Mouse (Mus musculus) liver, embryonic 13.5 days (tissue): ENCODE measurements at regions not wholly inside any gene's neighbourhood (a gene's known extent, or its start where the extent isn't known, plus 50 kb on each side); places are given as distances from the start of the nearest gene placed in this dataset.
A peak's percentile ranks its signal among the peaks of the same experiment; 100 is the strongest.

Experiments
- ATAC-seq: fragments of 200-750 bp; cut with Nextera tagmentation; 2 replicates; pipeline ENCODE4 v1.8.0; 2017; ENCODE audit warnings: low read depth, mild to moderate bottlenecking, moderate number of reproducible peaks, moderate library complexity
- DNase-seq: peaks from one replicate; pipeline ENCODE4 v3.0.0; 2022
- H3K27ac ChIP-seq: fragments of 300-500 bp; sonication (generic); 2 replicates; pipeline ENCODE4 v1.5.1; 2015; ENCODE audit warnings: moderate library complexity, mild to moderate bottlenecking, inconsistent platforms
- H3K27me3 ChIP-seq: fragments of 300-500 bp; sonication (generic); 2 replicates; pipeline ENCODE4 v1.6.1; 2015; ENCODE audit warnings: mild to moderate bottlenecking, inconsistent platforms
- H3K36me3 ChIP-seq: fragments of 300-500 bp; sonication (generic); 2 replicates; pipeline ENCODE4 v1.6.1; 2015; ENCODE audit warnings: mild to moderate bottlenecking, inconsistent platforms
- H3K4me1 ChIP-seq: fragments of 300-500 bp; sonication (generic); replicated peaks from 2 replicates; pipeline ENCODE4 v1.6.1; 2015; ENCODE audit warnings: inconsistent platforms
- H3K4me2 ChIP-seq: fragments of 300-500 bp; sonication (generic); 2 replicates; pipeline ENCODE4 v1.6.1; 2015; ENCODE audit warnings: inconsistent platforms, mild to moderate bottlenecking, moderate library complexity
- H3K4me3 ChIP-seq: fragments of 300-500 bp; sonication (generic); replicated peaks from 2 replicates; pipeline ENCODE4 v1.5.1; 2015; ENCODE audit warnings: mild to moderate bottlenecking, inconsistent platforms
- H3K9ac ChIP-seq: fragments of 300-500 bp; sonication (generic); 2 replicates; pipeline ENCODE4 v1.6.1; 2015; ENCODE audit warnings: mild to moderate bottlenecking, inconsistent platforms
- H3K9me3 ChIP-seq: fragments of 300-500 bp; sonication (generic); replicated peaks from 2 replicates; pipeline ENCODE4 v1.6.1; 2016; ENCODE audit warnings: inconsistent platforms
- WGBS: fragments of 180-500 bp; shearing (Covaris S2); methylation state at CpG from one replicate; pipeline ENCODE4 v1.1.7; 2015; ENCODE audit not compliant: insufficient replicate concordance; 5-methylcytosine and 5-hydroxymethylcytosine counted together

DNA sequence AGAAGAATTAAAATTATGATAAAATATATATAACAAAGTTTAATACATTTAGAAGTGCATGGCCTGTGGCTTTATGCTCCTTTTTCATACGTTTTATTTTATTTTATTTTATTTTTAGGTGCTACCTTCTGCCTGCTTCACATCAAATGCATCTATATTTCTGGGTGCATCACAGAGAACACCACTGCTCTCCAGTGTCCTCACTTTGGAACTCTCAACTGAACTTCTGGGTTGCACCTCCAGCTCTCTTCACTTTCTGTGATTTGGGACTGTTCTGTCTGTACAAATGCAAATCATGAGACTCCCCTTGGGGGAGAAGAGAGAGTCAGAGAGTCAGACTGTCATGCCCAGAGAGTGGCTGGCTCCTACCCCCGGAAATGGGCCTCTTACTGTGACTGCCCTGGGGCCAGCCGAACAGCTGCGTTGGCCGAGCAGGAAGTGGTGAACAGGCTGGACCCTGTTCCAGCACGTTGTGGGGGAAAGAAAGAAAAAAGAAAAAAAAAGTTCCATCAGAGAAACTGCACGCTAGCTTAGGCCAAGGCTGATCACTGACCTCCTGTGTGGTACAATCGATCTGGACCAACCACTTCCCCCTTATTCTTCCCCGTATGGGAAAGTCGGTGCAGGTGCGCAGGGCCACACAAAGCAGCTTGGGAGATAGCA, 111.9 kb upstream of the Id2 start:
- Histone ChIP-seq H3K4me1 (peaks cover 11% of the 10 kb centered on the region), H3K4me2 (no peak overlapping the region), H3K9me3 (no peaks in the 10 kb centered on the region), H3K27ac (no peak overlapping the region), H3K9ac (no peak overlapping the region), H3K27me3 (no peaks in the 10 kb centered on the region), H3K36me3 (no peaks in the 10 kb centered on the region), H3K4me3 (no peak overlapping the region)
- WGBS, result 14% methylated on average over 11 of the region's 11 CpGs
- ATAC-seq (peak; percentile 45; the same call in 1 of the 2 replicates), DNase-seq (no peak)

DNA sequence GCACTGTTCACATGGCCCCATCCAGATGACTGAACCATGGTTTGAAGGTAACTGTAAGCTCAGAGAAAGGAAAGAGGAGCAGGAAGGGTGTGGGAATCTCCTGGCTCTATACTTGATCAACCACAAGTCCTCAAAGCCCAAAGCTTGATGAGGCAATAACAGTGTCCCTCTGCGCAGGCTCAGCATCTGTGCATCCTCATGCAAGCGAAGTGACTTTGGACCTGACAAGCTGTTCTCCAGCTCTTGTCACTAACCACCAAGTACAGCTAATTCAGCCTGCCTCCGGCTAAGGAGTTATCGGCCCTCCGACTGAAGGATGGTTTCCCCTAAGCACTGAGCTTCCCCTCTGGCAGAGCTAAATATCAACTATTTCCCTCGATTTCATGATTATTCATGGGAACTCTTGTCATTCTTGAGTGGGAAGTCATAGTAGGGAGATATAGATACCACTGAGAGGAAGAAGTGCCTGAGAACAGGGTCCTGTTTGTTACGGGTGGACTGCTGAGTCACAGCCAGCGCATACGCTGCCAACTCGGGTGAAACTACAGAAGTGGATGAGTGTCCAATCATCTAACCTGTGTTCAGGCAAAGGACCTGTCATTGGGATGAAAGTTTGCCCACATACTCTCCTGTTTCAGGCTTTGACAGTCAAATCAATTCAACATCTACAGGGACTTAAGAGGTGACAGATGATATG, 106.6 kb upstream of the Id2 start:
- H3K9ac ChIP-seq, result no peak overlapping the region
- no peak overlapping the region for H3K27ac ChIP-seq
- ATAC-seq, result no peak
- H3K4me2 ChIP-seq, result no peak overlapping the region
- H3K4me3 ChIP-seq, result no peak overlapping the region
- H3K4me1 ChIP-seq, result no peaks in the 10 kb centered on the region; the same call in 1 of the 2 replicates
- DNase-seq, result no peak
- no peaks in the 10 kb centered on the region for H3K27me3 ChIP-seq
- no peaks in the 10 kb centered on the region for H3K9me3 ChIP-seq
- WGBS, result 56% methylated on average over 10 of the region's 10 CpGs
- H3K36me3 ChIP-seq, result no peaks in the 10 kb centered on the region

DNA sequence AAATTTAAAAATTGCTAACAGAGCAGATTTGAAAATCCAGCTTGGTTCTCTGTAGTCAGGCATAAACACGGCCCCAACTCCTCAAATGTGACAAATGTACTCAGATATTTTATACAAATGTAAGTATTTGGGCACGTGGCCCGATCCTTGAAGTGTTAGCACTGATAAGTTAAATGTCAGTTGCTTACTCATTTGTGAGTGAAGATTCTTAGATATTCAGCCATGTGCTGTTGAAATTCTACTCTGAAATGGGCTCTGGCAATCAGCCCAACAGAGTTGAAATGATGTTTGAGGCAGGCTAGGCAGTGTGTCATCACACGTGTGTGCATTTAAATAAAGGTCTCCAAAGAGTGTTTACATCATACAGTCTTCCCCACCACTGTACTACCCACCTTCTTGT, 103.2 kb upstream of the Id2 start:
- Histone ChIP-seq H3K27me3 (no peaks in the 10 kb centered on the region), H3K4me2 (no peak overlapping the region), H3K36me3 (no peaks in the 10 kb centered on the region), H3K4me1 (peaks cover 10% of the 10 kb centered on the region), H3K27ac (no peak overlapping the region), H3K9ac (no peak overlapping the region), H3K4me3 (no peak overlapping the region), H3K9me3 (no peaks in the 10 kb centered on the region)
- no peak for ATAC-seq
- 58% methylated on average over 4 of the region's 4 CpGs for WGBS
- no peak for DNase-seq

DNA sequence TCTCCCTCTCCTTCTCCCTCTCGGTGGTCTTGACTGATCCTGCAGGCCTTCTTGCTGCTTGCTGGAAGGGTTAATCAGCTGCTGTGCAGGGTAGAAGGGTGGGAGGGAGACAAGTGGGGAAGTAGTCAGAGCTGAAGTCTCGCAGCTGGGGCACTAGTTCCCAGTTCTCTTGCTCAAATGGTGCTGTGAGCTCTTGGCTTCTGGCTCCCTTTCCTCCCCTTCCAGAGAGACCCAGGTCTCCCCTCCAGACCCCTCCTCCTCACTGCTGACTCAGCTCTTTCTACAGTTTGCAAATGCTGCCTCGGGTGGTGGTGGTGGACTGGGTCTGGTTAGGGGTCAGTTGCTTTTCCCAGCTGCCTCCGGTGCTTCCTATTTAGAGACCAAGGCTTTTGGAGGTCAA, 100.8 kb upstream of the Id2 start:
- ATAC-seq (no peak), DNase-seq (no peak)
- H3K27ac ChIP-seq, result no peak overlapping the region

DNA sequence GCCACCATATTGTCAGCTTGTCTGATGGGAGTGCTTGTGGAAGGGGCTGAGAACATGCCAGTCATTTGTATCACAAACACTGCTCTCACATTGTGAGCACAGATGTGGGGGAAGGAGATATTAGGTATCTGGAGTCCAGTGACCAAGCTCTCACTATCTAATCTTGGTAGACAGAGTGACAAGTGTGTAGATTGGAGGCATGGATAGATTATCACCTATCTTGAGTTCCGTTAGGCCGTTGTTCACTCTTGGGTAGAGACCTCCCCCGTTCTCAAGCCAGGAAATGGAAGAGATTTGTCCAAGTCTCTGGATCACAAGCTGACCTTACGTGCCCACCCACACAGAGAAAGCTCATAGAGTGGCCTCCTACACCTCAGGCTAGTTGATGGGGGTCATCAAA, 99.1 kb upstream of the Id2 start:
- no peak overlapping the region for H3K4me2 ChIP-seq
- no peak overlapping the region for H3K27ac ChIP-seq
- no peak overlapping the region for H3K4me3 ChIP-seq
- H3K9me3 ChIP-seq, result no peaks in the 10 kb centered on the region
- 34% methylated on average over 4 of the region's 4 CpGs for WGBS
- H3K4me1 ChIP-seq, result peaks cover 10% of the 10 kb centered on the region
- H3K36me3 ChIP-seq, result no peaks in the 10 kb centered on the region
- DNase-seq (no peak), ATAC-seq (no peak)
- no peak overlapping the region for H3K9ac ChIP-seq
- no peaks in the 10 kb centered on the region for H3K27me3 ChIP-seq

More for the DNA sequence above, 100.8 kb upstream of the Id2 start:
- Histone ChIP-seq H3K27me3 (no peaks in the 10 kb centered on the region), H3K9ac (no peak overlapping the region), H3K9me3 (no peaks in the 10 kb centered on the region), H3K4me1 (peaks cover 10% of the 10 kb centered on the region), H3K36me3 (no peaks in the 10 kb centered on the region), H3K4me2 (no peak overlapping the region), H3K4me3 (no peak overlapping the region)
- WGBS, result 21% methylated on average over 4 of the region's 4 CpGs

DNA sequence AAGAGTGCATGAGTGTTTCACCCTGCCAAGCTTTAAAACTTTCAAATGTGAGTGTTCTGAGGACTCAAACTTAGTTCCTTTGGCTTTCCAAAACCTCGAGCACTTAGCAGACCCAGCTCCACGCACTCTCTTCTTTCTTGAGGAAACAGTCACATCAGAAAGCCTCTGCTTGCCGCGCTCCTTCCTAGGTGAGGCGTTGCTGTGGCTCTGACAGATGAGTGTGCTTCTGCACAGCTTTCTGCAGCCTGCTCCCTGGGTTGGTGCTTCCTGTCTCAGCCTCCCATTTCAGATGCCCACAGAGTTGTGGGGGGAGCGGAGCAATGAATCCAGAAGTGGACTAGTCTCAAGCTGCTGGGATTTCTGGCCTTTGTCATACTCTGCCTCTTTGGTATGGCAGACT, 95.3 kb upstream of the Id2 start:
- Histone ChIP-seq H3K27me3 (no peaks in the 10 kb centered on the region), H3K4me3 (no peak overlapping the region), H3K9ac (no peak overlapping the region), H3K4me1 (peaks cover 28% of the 10 kb centered on the region), H3K4me2 (no peak overlapping the region), H3K27ac (no peak overlapping the region), H3K36me3 (no peaks in the 10 kb centered on the region), H3K9me3 (no peaks in the 10 kb centered on the region)
- DNase-seq (no peak), ATAC-seq (no peak)
- WGBS, result 52% methylated on average over 6 of the region's 6 CpGs

DNA sequence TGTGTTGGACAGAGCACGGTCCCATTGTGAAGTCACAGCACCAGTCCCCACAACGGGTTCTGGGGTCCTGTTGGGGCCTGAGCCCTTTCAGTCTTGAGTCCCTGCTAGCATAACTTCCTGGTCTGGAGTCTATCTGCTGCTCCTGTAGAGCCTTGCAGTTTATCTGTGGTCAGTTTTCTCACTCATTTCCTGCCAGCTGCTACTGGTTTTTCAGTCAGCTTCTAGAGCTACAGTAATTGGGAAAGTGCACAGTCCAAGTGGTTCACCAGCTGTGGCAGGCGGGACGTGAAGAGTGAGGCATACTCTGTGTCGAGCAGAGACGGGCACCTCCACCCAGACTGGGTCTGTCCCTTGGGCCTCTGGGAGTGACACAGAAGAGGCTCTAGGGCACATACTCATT, 93.4 kb upstream of the Id2 start:
- 11% methylated on average over 6 of the region's 6 CpGs for WGBS
- no peaks in the 10 kb centered on the region for H3K36me3 ChIP-seq
- H3K4me2 ChIP-seq, result no peak overlapping the region
- no peaks in the 10 kb centered on the region for H3K9me3 ChIP-seq
- H3K27ac ChIP-seq, result 0 out of 2 replicates have a peak overlapping the region, but pooled peaks have one; percentile 10
- H3K4me1 ChIP-seq, result peaks cover 23% of the 10 kb centered on the region
- H3K27me3 ChIP-seq, result no peaks in the 10 kb centered on the region
- peak; percentile 47 for ATAC-seq
- DNase-seq, result peak; percentile 22
- H3K4me3 ChIP-seq, result no peak overlapping the region
- no peak overlapping the region for H3K9ac ChIP-seq

DNA sequence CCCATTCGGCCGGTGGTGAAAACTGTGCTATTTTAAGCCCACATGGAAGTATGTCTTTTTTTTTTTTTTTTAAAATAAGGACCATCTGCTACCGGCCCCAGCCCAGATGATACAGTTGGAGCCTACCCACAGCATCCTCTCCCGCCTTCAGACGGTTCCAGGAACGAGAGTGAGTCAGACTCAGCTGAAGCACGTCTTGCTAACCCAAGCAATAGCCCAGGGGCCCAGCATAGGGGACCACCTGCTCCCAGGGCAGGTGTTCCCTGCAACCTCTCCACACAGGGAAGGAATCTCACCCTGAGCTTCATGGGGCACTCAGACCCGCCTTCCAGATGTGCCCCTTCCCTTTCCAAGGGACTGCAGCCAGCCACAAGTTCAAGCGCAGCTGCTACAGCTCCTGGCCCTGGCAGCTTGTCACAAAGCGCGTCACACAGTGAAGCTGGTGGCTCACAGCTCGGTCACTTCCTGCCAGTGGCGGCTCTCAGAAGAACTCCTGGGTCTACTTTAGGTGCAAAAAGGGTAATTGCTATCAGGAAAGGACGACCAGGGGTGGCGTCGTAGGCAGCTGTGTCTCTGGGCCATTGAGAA, 92.3 kb upstream of the Id2 start:
- no peak for ATAC-seq
- no peak overlapping the region for H3K4me2 ChIP-seq
- 23% methylated on average over 16 of the region's 16 CpGs for WGBS

DNA sequence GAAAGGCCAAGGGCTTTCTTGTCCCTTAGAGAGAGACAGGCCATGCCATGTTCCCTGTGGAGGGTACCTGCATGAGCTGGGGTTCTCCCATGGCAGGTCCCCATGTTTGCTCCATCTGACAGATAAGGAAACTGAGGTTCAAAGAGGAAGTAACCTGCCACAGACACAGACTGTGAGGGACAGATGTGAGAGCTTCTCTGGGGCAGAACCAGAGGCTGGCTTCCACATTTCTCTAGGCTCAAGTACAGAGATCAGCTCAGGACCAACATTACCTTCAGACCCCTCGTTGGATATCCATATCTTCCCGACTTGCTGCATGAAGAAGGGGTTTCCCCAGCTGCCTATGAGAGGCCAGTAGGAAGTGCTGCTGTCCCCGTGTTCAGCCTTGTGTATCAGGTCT, 91.6 kb upstream of the Id2 start:
- DNase-seq (no peak), ATAC-seq (no peak)
- Histone ChIP-seq H3K27me3 (no peaks in the 10 kb centered on the region), H3K4me2 (no peak overlapping the region), H3K4me1 (peaks cover 23% of the 10 kb centered on the region), H3K9ac (no peak overlapping the region), H3K9me3 (no peaks in the 10 kb centered on the region), H3K36me3 (no peaks in the 10 kb centered on the region), H3K27ac (no peak overlapping the region), H3K4me3 (no peak overlapping the region)
- 16% methylated on average over 3 of the region's 3 CpGs for WGBS

More for the DNA sequence above, 92.3 kb upstream of the Id2 start:
- Histone ChIP-seq H3K4me1 (peaks cover 23% of the 10 kb centered on the region), H3K27me3 (no peaks in the 10 kb centered on the region), H3K4me3 (no peak overlapping the region), H3K9ac (no peak overlapping the region), H3K9me3 (no peaks in the 10 kb centered on the region), H3K36me3 (no peaks in the 10 kb centered on the region), H3K27ac (0 out of 2 replicates have a peak overlapping the region, but pooled peaks have one; percentile 1)
- DNase-seq, result no peak

DNA sequence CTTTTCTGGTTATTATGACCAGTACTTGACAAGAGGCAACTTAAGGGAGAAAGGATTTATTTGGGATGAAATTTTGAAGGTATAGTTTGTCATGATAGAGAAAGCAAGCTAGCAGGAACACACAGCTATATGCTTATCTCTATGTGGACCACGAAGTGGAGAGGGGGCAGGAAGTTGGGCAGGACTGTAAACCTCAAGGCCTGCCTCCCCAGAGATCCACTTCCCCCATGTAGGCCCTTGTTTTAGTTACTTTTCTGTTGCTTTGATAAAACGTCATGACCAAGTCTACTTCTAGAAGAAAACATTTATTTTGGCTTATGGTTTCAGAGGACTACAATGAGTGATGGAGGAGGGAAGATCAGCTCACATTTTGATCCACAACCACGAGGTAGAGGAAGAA, 90.3 kb upstream of the Id2 start:
- Histone ChIP-seq H3K9me3 (no peaks in the 10 kb centered on the region), H3K9ac (no peak overlapping the region), H3K4me3 (no peak overlapping the region), H3K36me3 (no peaks in the 10 kb centered on the region), H3K4me1 (peaks cover 23% of the 10 kb centered on the region), H3K27me3 (no peaks in the 10 kb centered on the region), H3K27ac (no peak overlapping the region), H3K4me2 (no peak overlapping the region)
- 21% methylated on average over 3 of the region's 3 CpGs for WGBS
- ATAC-seq (no peak), DNase-seq (no peak)

DNA sequence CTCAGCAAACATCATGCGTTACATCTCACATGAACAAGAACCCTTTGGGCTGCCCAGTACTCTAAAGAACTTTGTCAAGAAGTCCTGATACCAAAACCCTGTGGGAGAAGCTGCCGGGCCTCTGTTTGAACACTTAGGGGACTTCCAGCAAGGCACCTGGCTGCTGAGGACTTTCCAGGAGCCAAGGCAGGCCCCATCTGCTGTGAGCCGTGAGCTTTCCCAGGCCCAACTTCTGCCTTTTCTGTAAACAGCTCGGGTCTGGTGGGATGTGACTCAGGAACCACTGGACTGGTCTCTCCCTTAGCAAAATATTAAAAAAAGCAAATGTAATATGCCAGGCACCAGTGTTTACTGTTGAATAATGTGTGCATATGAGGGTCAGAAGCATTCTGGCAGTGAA, 85.7 kb upstream of the Id2 start:
- H3K27ac ChIP-seq, result no peak overlapping the region
- ATAC-seq, result no peak

More for the DNA sequence above, 85.7 kb upstream of the Id2 start:
- H3K36me3 ChIP-seq, result no peaks in the 10 kb centered on the region
- 70% methylated on average over 4 of the region's 4 CpGs for WGBS
- H3K4me2 ChIP-seq, result no peak overlapping the region
- no peak overlapping the region for H3K9ac ChIP-seq
- no peak overlapping the region for H3K4me3 ChIP-seq
- H3K27me3 ChIP-seq, result no peaks in the 10 kb centered on the region
- no peaks in the 10 kb centered on the region for H3K9me3 ChIP-seq
- DNase-seq, result no peak
- no peaks in the 10 kb centered on the region for H3K4me1 ChIP-seq
